Comparison of ENCODE assay signal across 12 mouse cellular contexts in the genomic region with DNA sequence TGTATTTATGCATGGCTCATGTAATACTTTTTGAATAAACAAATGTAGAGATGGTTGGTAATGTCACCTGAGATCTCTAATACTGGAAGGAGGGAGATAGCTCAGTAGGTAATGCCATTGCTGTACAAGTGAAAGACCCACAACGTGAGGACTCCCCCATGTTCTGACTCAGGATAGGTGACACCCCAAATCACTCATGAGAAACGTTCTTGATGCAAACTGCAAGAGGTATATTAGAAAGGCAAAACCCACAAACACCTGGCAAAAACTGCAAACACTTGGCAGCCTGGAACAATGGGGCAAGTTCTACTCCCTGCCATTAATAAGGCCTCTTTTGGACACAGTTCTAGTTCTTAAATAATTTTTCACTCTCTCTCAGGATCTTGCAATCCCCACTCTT. TPM values are rescaled to one million over a fixed set of nuclear protein-coding genes. Genes with fewer than 3 reads are reported as not detected.
"Had no signal": no experiment of that assay in that cellular context is flagged by ENCODE, and none has a peak within 500 bp of the region (broad histone marks: within the 10 kb centered on the region; RNA-seq: fewer than 3 reads in every experiment).

No protein-coding gene starts in this region.

RNA-seq across cellular contexts. Expression of a gene that starts 12.7 kb away (rescaled TPM):
- total RNA-seq: neutrophil, adult 5-6 weeks had no signal
- polyA plus RNA-seq: neural tube, embryonic 12.5 days; neural tube, embryonic 13.5 days; neural tube, embryonic 14.5 days; neural tube, embryonic 15.5 days; small intestine, adult 2 months; spleen, adult 2 months; stomach, embryonic 15.5 days; stomach, embryonic 16.5 days; stomach, postnatal 0 days; thymus, adult 2 months; urinary bladder, adult 2 months had no signal

RNA-seq across cellular contexts. Expression of a gene that starts 42.9 kb away (rescaled TPM):
- total RNA-seq: neutrophil, adult 5-6 weeks had no signal
- polyA plus RNA-seq: small intestine, adult 2 months; spleen, adult 2 months; thymus, adult 2 months had no signal
